Mouse (Mus musculus) forebrain, embryonic 11.5 days (tissue): Measurements from ENCODE around the gene 1700037C18Rik. TPM values are rescaled to one million over a fixed set of nuclear protein-coding genes. Genes with fewer than 3 reads are reported as not detected.

Experiments
- ATAC-seq: fragments of 200-750 bp; cut with Nextera tagmentation; replicated peaks from 2 replicates; pipeline ENCODE4 v1.8.0; 2017; ENCODE audit warnings: moderate TSS enrichment; ENCODE audit not compliant: low FRiP score
- DNase-seq: peaks from one replicate; pipeline ENCODE4 v3.0.0-alpha.2; 2017; ENCODE audit warnings: low spot score
- H3K27ac ChIP-seq: fragments of 300-500 bp; sonication (generic); 2 replicates; pipeline ENCODE4 v1.5.1; 2014; ENCODE audit warnings: low read depth, low read length
- H3K27me3 ChIP-seq: fragments of 300-500 bp; sonication (generic); 2 replicates; pipeline ENCODE4 v1.6.1; 2014; ENCODE audit warnings: mild to moderate bottlenecking, low read length, mixed read lengths; ENCODE audit not compliant: control insufficient read depth, insufficient read depth
- H3K36me3 ChIP-seq: fragments of 300-500 bp; sonication (generic); 2 replicates; pipeline ENCODE4 v1.6.1; 2014; ENCODE audit warnings: mild to moderate bottlenecking, low read length, moderate library complexity, mixed read lengths; ENCODE audit not compliant: control insufficient read depth, insufficient read depth
- H3K4me1 ChIP-seq: fragments of 300-500 bp; sonication (generic); replicated peaks from 2 replicates; pipeline ENCODE4 v1.6.1; 2014; ENCODE audit warnings: low read length, mixed read lengths; ENCODE audit not compliant: control insufficient read depth, insufficient read depth
- H3K4me2 ChIP-seq: fragments of 300-500 bp; sonication (generic); 2 replicates; pipeline ENCODE4 v1.6.1; 2014; ENCODE audit warnings: low read depth, mild to moderate bottlenecking, low read length, moderate library complexity, mixed read lengths; ENCODE audit not compliant: severe bottlenecking
- H3K4me3 ChIP-seq: fragments of 300-500 bp; sonication (generic); 2 replicates; pipeline ENCODE4 v1.5.1; 2014; ENCODE audit warnings: low read depth, low read length
- H3K9ac ChIP-seq: fragments of 300-500 bp; sonication (generic); 2 replicates; pipeline ENCODE4 v1.6.1; 2014; ENCODE audit warnings: low read length
- H3K9me3 ChIP-seq: fragments of 300-500 bp; sonication (generic); 2 replicates; pipeline ENCODE4 v1.6.1; 2016; ENCODE audit warnings: low read length, mixed read lengths; ENCODE audit not compliant: control insufficient read depth
- WGBS: fragments of 180-500 bp; shearing (Covaris S2); extraction: QIAGEN DNeasy Blood & Tissue Kit; methylation state at CpG from one replicate; pipeline ENCODE4 v1.1.7; 2014; 5-methylcytosine and 5-hydroxymethylcytosine counted together
- polyA plus RNA-seq: library from polyadenylated mRNA; unstranded; fragments of >200 nt; fragmentation: Nextera tagmentation; extraction: Ambion mirVana; gene quantifications from 2 replicates; pipeline ENCODE4 v1.2.1, GENCODE M21; 2014

Gene 1700037C18Rik
- polyA plus RNA-seq, result 6.3 and 7.3 TPM in 2 replicates

DNA sequence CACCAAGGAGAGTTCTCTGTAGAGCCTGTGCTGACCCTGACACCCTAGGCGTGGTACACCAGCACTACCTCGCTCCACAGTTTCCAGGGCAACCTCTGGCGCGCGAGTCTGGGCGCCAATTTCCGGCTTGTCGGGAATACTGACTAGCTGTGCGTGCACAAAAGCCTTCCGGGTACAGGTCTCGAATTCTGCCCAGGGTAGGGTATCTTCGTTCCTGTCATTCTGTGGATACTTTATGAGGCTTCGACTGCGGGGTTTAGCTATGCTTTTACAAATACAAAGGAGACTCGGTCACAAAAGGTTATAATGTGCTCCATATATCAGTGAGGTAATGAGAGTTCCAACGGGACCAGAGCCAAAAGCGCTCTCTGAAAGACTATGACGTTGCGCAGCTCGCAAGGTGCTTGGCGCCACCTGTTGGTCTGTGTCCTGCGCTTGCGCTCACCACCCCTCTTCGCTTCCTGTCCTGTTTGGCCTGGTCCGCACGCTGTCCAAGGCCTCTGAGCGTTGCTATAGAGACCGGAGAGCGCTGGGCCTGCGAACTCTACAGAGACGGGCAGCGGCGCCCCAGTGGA is at the start of gene 1700037C18Rik, which contains the start of gene Cluap1:
1700037C18Rik (minus strand) TSS at position 153 of the 575 bp plus-strand sequence.
Cluap1 (plus strand) TSS at position 265 of the 575 bp plus-strand sequence.
- peak; percentile 94 for DNase-seq
- ATAC-seq, result peak; percentile 98
- Histone ChIP-seq H3K4me3 (peak within 1 kb of the TSS; percentile 44), H3K27ac (peak within 1 kb of the TSS; percentile 63; the same call in 1 of the 2 replicates), H3K9me3 (no peaks in the 10 kb centered on the region), H3K4me1 (peaks cover 4% of the 10 kb centered on the region; the same call in 1 of the 2 replicates), H3K9ac (peak within 1 kb of the TSS; percentile 63), H3K27me3 (no peaks in the 10 kb centered on the region), H3K4me2 (peak within 1 kb of the TSS; percentile 60), H3K36me3 (no peaks in the 10 kb centered on the region; the same call in 1 of the 2 replicates)
- under 1% methylated on average over 33 of the region's 33 CpGs for WGBS

GRCm38 (mm10) chr16:3956369-3956768 is 47.9 kb upstream of the 1700037C18Rik start:
- H3K27me3 ChIP-seq, result no peaks in the 10 kb centered on the region
- ATAC-seq (no peak), DNase-seq (no peak)
- WGBS, result 81% methylated on average over 6 of the region's 6 CpGs
- no peak overlapping the region for H3K4me2 ChIP-seq
- no peaks in the 10 kb centered on the region for H3K36me3 ChIP-seq
- H3K9ac ChIP-seq, result no peak overlapping the region
- no peaks in the 10 kb centered on the region for H3K9me3 ChIP-seq
- H3K4me1 ChIP-seq, result no peaks in the 10 kb centered on the region
- no peak overlapping the region for H3K27ac ChIP-seq
- no peak overlapping the region for H3K4me3 ChIP-seq

DNA sequence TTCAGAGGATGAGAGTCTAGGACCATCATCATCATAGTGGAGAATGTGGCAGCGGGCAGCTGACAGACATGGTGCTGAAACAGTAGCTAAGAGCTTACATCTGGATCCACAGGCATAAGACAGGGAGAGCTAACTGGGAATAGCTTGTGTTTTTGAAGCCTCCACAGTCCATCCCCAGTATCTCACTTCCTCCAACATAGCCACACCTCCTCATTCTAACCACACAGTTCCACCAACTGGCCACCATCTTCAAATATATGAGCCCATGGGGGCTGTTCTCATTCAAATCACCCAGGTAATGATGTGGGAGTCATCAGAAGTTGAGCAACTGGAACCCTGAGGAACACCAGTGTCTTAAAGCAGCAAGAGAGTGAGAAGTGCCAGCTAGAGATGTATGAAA is 42.7 kb upstream of the 1700037C18Rik start:
- WGBS, result 89% methylated on average over 1 of the region's 1 CpGs
- Histone ChIP-seq H3K9ac (no peak overlapping the region), H3K4me2 (no peak overlapping the region), H3K36me3 (no peaks in the 10 kb centered on the region), H3K4me1 (no peaks in the 10 kb centered on the region), H3K27me3 (no peaks in the 10 kb centered on the region), H3K27ac (no peak overlapping the region), H3K4me3 (no peak overlapping the region), H3K9me3 (no peaks in the 10 kb centered on the region)
- DNase-seq, result no peak
- ATAC-seq, result no peak

DNA sequence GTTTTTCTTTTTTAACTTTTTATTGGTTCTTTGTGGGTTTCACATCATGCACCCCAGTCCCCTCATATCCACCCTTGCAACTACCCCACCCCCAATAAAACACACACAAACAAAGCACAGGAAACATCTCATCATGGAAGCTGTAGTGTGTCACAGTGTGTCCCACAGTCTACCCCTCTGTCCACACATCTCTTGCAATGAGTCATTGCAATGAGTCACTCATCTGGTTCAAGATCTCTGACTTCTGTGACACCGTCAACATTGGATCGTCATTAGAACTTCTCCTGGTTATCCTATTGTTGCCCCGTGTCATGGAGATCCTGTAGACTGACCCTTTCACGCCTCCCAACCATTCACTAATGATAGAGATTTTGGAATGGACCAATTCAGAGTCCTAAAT is 26.2 kb upstream of the 1700037C18Rik start:
- H3K9me3 ChIP-seq, result no peaks in the 10 kb centered on the region
- H3K4me1 ChIP-seq, result no peaks in the 10 kb centered on the region
- ATAC-seq, result no peak
- no peak overlapping the region for H3K4me2 ChIP-seq
- H3K9ac ChIP-seq, result no peak overlapping the region
- peaks cover 2% of the 10 kb centered on the region; the same call in 1 of the 2 replicates for H3K36me3 ChIP-seq
- 87% methylated on average over 4 of the region's 4 CpGs for WGBS
- DNase-seq, result no peak
- H3K4me3 ChIP-seq, result no peak overlapping the region
- no peaks in the 10 kb centered on the region for H3K27me3 ChIP-seq
- no peak overlapping the region for H3K27ac ChIP-seq

- Histone ChIP-seq H3K27ac (no peak overlapping the region), H3K4me1 (no peaks in the 10 kb centered on the region), H3K4me3 (no peak overlapping the region), H3K27me3 (no peaks in the 10 kb centered on the region), H3K9ac (no peak overlapping the region), H3K9me3 (no peaks in the 10 kb centered on the region), H3K4me2 (no peak overlapping the region), H3K36me3 (no peaks in the 10 kb centered on the region; the same call in 1 of the 2 replicates)
- ATAC-seq (no peak), DNase-seq (no peak)
- 82% methylated on average over 1 of the region's 1 CpGs for WGBS
Measured at GRCm38 (mm10) chr16:3934091-3934490, 25.6 kb upstream of the 1700037C18Rik start.

DNA sequence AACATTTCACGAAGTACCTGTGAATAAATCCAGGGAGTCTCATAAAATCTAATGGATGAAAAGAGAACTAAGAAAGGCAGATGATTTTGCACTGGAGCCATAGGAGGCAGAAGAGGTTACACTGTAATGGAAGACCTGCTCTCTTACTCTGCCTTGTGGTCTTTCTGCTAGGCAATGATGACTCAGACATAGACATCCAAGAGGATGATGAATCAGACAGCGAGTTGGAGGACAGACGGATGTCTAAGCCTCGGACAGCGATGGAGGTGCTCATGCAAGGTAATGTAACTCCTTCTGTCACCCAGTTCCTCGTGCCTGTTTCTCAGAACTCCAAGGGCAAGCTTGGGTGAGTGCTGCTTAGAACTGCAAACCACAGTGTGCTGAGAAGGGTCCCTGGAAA is 25.0 kb upstream of the 1700037C18Rik start:
- Histone ChIP-seq H3K9ac (no peak overlapping the region), H3K9me3 (no peaks in the 10 kb centered on the region), H3K27me3 (no peaks in the 10 kb centered on the region), H3K27ac (no peak overlapping the region), H3K4me1 (no peaks in the 10 kb centered on the region), H3K4me3 (no peak overlapping the region), H3K4me2 (no peak overlapping the region), H3K36me3 (no peaks in the 10 kb centered on the region; the same call in 1 of the 2 replicates)
- ATAC-seq, result no peak
- WGBS, result 96% methylated on average over 6 of the region's 6 CpGs
- DNase-seq, result peak; percentile 27

GRCm38 (mm10) chr16:3929151-3929550 is 20.7 kb upstream of the 1700037C18Rik start:
- no peaks in the 10 kb centered on the region; the same call in 1 of the 2 replicates for H3K36me3 ChIP-seq

GRCm38 (mm10) chr16:3928582-3928981 is 20.1 kb upstream of the 1700037C18Rik start:
- ATAC-seq (no peak), DNase-seq (no peak)
- H3K27me3 ChIP-seq, result no peaks in the 10 kb centered on the region
- 79% methylated on average over 1 of the region's 1 CpGs for WGBS
- no peaks in the 10 kb centered on the region for H3K9me3 ChIP-seq
- no peak overlapping the region for H3K9ac ChIP-seq
- no peak overlapping the region for H3K27ac ChIP-seq
- no peaks in the 10 kb centered on the region; the same call in 1 of the 2 replicates for H3K36me3 ChIP-seq
- no peaks in the 10 kb centered on the region for H3K4me1 ChIP-seq
- no peak overlapping the region for H3K4me3 ChIP-seq
- H3K4me2 ChIP-seq, result no peak overlapping the region

More at GRCm38 (mm10) chr16:3929151-3929550, 20.7 kb upstream of the 1700037C18Rik start:
- WGBS, result 84% methylated on average over 7 of the region's 7 CpGs
- Histone ChIP-seq H3K9ac (no peak overlapping the region), H3K4me3 (no peak overlapping the region), H3K9me3 (no peaks in the 10 kb centered on the region), H3K4me1 (no peaks in the 10 kb centered on the region), H3K27me3 (no peaks in the 10 kb centered on the region), H3K27ac (no peak overlapping the region), H3K4me2 (no peak overlapping the region)
- ATAC-seq (no peak), DNase-seq (peak; percentile 45)

DNA sequence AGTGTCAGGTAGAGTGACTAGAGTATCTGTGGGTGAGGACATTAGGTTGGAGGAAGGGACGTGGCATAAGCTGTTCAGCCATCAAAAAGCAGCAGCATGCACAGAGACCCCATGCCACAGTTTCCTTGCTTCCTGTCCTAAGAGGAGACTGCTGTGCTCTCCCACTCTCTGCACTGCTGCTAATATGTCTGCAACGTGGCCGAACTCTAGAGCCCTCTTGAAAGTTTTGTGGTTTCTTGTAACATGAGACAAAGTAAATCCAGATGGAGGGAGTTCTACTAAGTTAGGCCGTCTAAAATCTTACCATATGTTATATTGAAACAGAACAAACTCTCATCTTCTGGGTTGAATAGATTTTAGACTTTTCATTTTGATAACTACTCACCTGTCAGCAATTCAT is 15.5 kb upstream of the 1700037C18Rik start:
- Histone ChIP-seq H3K9ac (no peak overlapping the region), H3K4me3 (no peak overlapping the region), H3K9me3 (no peaks in the 10 kb centered on the region), H3K4me2 (no peak overlapping the region), H3K27ac (no peak overlapping the region), H3K36me3 (no peaks in the 10 kb centered on the region), H3K4me1 (no peaks in the 10 kb centered on the region), H3K27me3 (no peaks in the 10 kb centered on the region)
- ATAC-seq (no peak), DNase-seq (peak; percentile 35)
- 76% methylated on average over 4 of the region's 4 CpGs for WGBS
